Mouse (Mus musculus) forebrain, embryonic 11.5 days (tissue): ENCODE results near the gene Selplg. TPM values are rescaled to one million over a fixed set of nuclear protein-coding genes. Genes with fewer than 3 reads are reported as not detected.

Experiments used
- ATAC-seq: fragments of 200-750 bp; cut with Nextera tagmentation; replicated peaks from 2 replicates; pipeline ENCODE4 v1.8.0; 2017; ENCODE audit warnings: moderate TSS enrichment; ENCODE audit not compliant: low FRiP score
- DNase-seq: peaks from one replicate; pipeline ENCODE4 v3.0.0-alpha.2; 2017; ENCODE audit warnings: low spot score
- H3K27ac ChIP-seq: fragments of 300-500 bp; sonication (generic); 2 replicates; pipeline ENCODE4 v1.5.1; 2014; ENCODE audit warnings: low read depth, low read length
- H3K27me3 ChIP-seq: fragments of 300-500 bp; sonication (generic); 2 replicates; pipeline ENCODE4 v1.6.1; 2014; ENCODE audit warnings: mild to moderate bottlenecking, low read length, mixed read lengths; ENCODE audit not compliant: control insufficient read depth, insufficient read depth
- H3K36me3 ChIP-seq: fragments of 300-500 bp; sonication (generic); 2 replicates; pipeline ENCODE4 v1.6.1; 2014; ENCODE audit warnings: mild to moderate bottlenecking, low read length, moderate library complexity, mixed read lengths; ENCODE audit not compliant: control insufficient read depth, insufficient read depth
- H3K4me1 ChIP-seq: fragments of 300-500 bp; sonication (generic); replicated peaks from 2 replicates; pipeline ENCODE4 v1.6.1; 2014; ENCODE audit warnings: low read length, mixed read lengths; ENCODE audit not compliant: control insufficient read depth, insufficient read depth
- H3K4me2 ChIP-seq: fragments of 300-500 bp; sonication (generic); 2 replicates; pipeline ENCODE4 v1.6.1; 2014; ENCODE audit warnings: low read depth, mild to moderate bottlenecking, low read length, moderate library complexity, mixed read lengths; ENCODE audit not compliant: severe bottlenecking
- H3K4me3 ChIP-seq: fragments of 300-500 bp; sonication (generic); 2 replicates; pipeline ENCODE4 v1.5.1; 2014; ENCODE audit warnings: low read depth, low read length
- H3K9ac ChIP-seq: fragments of 300-500 bp; sonication (generic); 2 replicates; pipeline ENCODE4 v1.6.1; 2014; ENCODE audit warnings: low read length
- H3K9me3 ChIP-seq: fragments of 300-500 bp; sonication (generic); 2 replicates; pipeline ENCODE4 v1.6.1; 2016; ENCODE audit warnings: low read length, mixed read lengths; ENCODE audit not compliant: control insufficient read depth
- WGBS: fragments of 180-500 bp; shearing (Covaris S2); extraction: QIAGEN DNeasy Blood & Tissue Kit; methylation state at CpG from one replicate; pipeline ENCODE4 v1.1.7; 2014; 5-methylcytosine and 5-hydroxymethylcytosine counted together
- polyA plus RNA-seq: library from polyadenylated mRNA; unstranded; fragments of >200 nt; fragmentation: Nextera tagmentation; extraction: Ambion mirVana; gene quantifications from 2 replicates; pipeline ENCODE4 v1.2.1, GENCODE M21; 2014

Gene Selplg
- polyA plus RNA-seq, 1 experiment from 2014 or later = 0.67 TPM

DNA sequence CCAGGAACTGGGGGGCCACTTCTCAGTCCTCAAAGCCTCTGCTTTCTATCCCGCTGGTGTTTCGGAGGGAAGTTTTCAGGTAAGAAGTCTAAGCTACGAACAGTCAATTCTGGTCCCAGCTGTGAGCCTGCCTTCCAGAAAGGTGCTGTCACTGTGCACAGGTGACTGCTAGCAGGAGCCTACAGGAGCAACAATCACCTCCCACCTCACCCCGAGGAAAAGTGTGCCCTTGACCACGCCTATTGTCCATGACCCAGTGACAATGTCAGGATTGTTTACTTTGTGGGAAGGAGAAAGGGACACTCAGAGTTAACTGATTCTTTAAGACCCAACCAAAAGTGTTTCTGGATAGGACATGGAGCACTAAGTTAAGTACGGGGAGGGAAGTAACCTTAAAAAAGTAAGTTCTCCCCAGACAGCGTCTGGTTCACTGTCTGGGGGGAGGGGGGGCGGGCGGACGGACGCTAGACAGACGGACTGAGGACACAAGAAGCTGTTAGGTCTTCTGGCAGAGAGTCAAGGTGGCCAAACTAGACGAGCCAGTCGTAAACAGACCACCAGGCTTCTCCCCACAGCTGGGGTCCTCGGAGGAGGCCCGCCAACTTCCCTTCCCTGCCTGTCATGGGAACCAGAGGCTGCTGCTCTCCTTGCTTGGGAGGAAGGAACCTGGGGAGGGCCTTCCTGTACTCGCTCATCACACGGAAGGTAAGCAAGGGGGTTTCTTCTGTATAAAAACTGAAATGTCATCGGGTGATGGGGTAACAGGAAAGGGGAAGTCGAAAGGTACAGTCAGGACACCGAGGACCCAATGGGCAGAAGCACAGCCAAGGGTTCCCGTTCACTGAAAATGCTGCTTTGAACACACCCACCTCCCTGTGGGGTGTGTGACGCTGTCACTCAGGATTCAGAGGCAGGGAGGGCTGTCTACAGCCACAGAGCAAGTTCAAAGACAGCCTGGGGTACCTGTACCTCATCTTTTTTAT, 9.1 kb upstream of the Selplg start:
- 89% methylated on average over 23 of the region's 23 CpGs for WGBS
- Histone ChIP-seq H3K36me3 (peaks cover 4% of the 10 kb centered on the region; the same call in 1 of the 2 replicates), H3K27me3 (no peaks in the 10 kb centered on the region), H3K9ac (no peak overlapping the region), H3K4me2 (no peak overlapping the region), H3K9me3 (no peaks in the 10 kb centered on the region), H3K4me3 (no peak overlapping the region), H3K27ac (no peak overlapping the region), H3K4me1 (no peaks in the 10 kb centered on the region)
- ATAC-seq (no peak), DNase-seq (no peak)

DNA sequence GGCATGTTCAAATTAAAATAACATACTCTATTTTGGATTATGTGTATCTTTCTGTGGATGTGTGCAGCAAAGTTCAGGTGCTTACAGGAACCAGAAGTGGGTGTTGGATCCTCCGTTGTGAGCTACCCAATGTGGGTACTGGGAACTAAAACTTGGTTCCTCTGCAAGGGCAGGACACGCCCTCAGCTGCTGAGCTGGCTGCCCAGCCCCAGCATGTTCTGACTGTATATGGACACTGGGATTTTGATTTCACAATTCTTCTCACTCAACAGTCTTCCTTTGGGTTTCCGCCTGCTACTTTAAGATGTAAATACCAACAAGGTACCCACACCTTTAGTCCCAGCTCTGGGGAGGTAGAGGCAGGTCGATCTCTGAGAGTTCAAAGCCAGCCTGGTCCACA, 8.0 kb upstream of the Selplg start:
- DNase-seq (no peak), ATAC-seq (no peak)
- H3K27me3 ChIP-seq = no peaks in the 10 kb centered on the region
- no peak overlapping the region for H3K9ac ChIP-seq
- no peaks in the 10 kb centered on the region for H3K9me3 ChIP-seq
- H3K4me3 ChIP-seq = no peak overlapping the region
- H3K4me1 ChIP-seq = no peaks in the 10 kb centered on the region
- no peak overlapping the region for H3K4me2 ChIP-seq
- H3K36me3 ChIP-seq = peaks cover 4% of the 10 kb centered on the region; the same call in 1 of the 2 replicates
- WGBS = 95% methylated on average over 4 of the region's 4 CpGs
- no peak overlapping the region for H3K27ac ChIP-seq

GRCm38 (mm10) chr5:113836961-113837360, 4.5 kb upstream of the Selplg start:
- Histone ChIP-seq H3K4me2 (no peak overlapping the region), H3K9ac (no peak overlapping the region), H3K4me1 (no peaks in the 10 kb centered on the region), H3K27me3 (no peaks in the 10 kb centered on the region), H3K36me3 (no peaks in the 10 kb centered on the region), H3K27ac (no peak overlapping the region), H3K4me3 (no peak overlapping the region), H3K9me3 (no peaks in the 10 kb centered on the region)
- ATAC-seq = no peak
- DNase-seq = no peak
- WGBS = 91% methylated on average over 10 of the region's 10 CpGs

- WGBS = 77% methylated on average over 16 of the region's 16 CpGs
Observed at GRCm38 (mm10) chr5:113833316-113833947, 988 bp upstream of the Selplg start.

GRCm38 (mm10) chr5:113831741-113832140, 703 bp downstream of the Selplg start:
- 56% methylated on average over 3 of the region's 3 CpGs for WGBS
- Histone ChIP-seq H3K27me3 (no peaks in the 10 kb centered on the region), H3K9me3 (no peaks in the 10 kb centered on the region), H3K4me1 (no peaks in the 10 kb centered on the region), H3K4me2 (no peak overlapping the region), H3K4me3 (no peak overlapping the region), H3K27ac (no peak overlapping the region), H3K9ac (no peak overlapping the region), H3K36me3 (no peaks in the 10 kb centered on the region)
- DNase-seq (no peak), ATAC-seq (no peak)

More at GRCm38 (mm10) chr5:113833316-113833947, 988 bp upstream of the Selplg start:
- ATAC-seq (no peak), DNase-seq (no peak)
- Histone ChIP-seq H3K36me3 (no peaks in the 10 kb centered on the region), H3K4me3 (no peak overlapping the region), H3K9ac (no peak overlapping the region), H3K4me1 (no peaks in the 10 kb centered on the region), H3K27me3 (no peaks in the 10 kb centered on the region), H3K27ac (no peak overlapping the region), H3K9me3 (no peaks in the 10 kb centered on the region), H3K4me2 (no peak overlapping the region)

- H3K36me3 ChIP-seq = no peaks in the 10 kb centered on the region
- no peaks in the 10 kb centered on the region for H3K9me3 ChIP-seq
- ATAC-seq (no peak), DNase-seq (no peak)
- H3K4me1 ChIP-seq = no peaks in the 10 kb centered on the region
- 89% methylated on average over 5 of the region's 5 CpGs for WGBS
- H3K27me3 ChIP-seq = no peaks in the 10 kb centered on the region
- no peak overlapping the region for H3K4me2 ChIP-seq
- H3K4me3 ChIP-seq = no peak overlapping the region
- no peak overlapping the region for H3K9ac ChIP-seq
- H3K27ac ChIP-seq = no peak overlapping the region
Observed at GRCm38 (mm10) chr5:113830796-113831195, 1.6 kb downstream of the Selplg start.

GRCm38 (mm10) chr5:113830292-113830643, 2.2 kb downstream of the Selplg start:
- Histone ChIP-seq H3K36me3 (no peaks in the 10 kb centered on the region), H3K9me3 (no peaks in the 10 kb centered on the region), H3K4me3 (no peak overlapping the region), H3K4me2 (no peak overlapping the region), H3K27ac (no peak overlapping the region), H3K27me3 (no peaks in the 10 kb centered on the region), H3K9ac (no peak overlapping the region), H3K4me1 (no peaks in the 10 kb centered on the region)
- DNase-seq = no peak
- 70% methylated on average over 10 of the region's 10 CpGs for WGBS
- no peak for ATAC-seq

DNA sequence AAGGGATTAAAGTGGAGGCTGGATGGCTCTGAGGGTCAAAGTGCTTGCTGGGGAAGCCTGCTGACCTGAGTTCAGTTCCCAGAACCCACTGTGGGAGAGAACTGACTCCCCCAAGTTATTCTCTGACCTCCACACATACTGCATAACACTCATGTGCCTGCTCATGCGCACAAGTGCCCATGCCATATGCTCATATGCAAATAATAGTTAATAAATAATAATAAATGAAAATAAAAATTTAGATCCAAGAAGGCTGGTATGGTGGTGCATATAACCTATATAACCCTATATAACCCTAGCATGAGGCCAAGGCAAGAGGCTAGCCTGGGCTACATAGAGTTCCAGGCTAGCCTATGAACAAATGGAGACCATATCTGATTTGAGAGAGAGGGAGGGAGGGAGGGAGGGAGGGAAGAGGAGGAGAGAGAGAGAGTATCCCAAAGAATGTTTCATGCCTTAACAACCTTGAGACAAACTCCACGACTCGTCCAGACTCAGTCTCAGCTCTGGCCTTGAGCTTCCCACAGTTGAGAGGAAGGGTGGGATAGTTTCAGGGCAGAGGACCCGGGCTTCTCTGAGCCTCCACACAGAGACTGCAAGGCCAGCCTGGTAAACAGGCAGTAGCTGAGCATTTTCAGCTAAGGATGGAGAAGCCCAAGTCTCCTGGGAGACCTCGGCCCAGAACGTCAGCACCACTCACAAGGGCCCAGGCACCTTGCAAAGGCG, 2.7 kb downstream of the Selplg start:
- H3K9me3 ChIP-seq = no peaks in the 10 kb centered on the region
- ATAC-seq (no peak), DNase-seq (no peak)
- 83% methylated on average over 7 of the region's 7 CpGs for WGBS
- H3K27ac ChIP-seq = no peak overlapping the region
- H3K27me3 ChIP-seq = no peaks in the 10 kb centered on the region
- H3K4me1 ChIP-seq = no peaks in the 10 kb centered on the region
- H3K4me3 ChIP-seq = no peak overlapping the region
- H3K4me2 ChIP-seq = no peak overlapping the region
- no peak overlapping the region for H3K9ac ChIP-seq
- H3K36me3 ChIP-seq = no peaks in the 10 kb centered on the region
